Mouse (Mus musculus) hindbrain, embryonic 14.5 days (tissue): ENCODE measurements around the gene Otop3. TPM values are rescaled to one million over a fixed set of nuclear protein-coding genes. Genes with fewer than 3 reads are reported as not detected.

Source experiments
- ATAC-seq: fragments of 200-750 bp; cut with Nextera tagmentation; 2 replicates; pipeline ENCODE4 v1.8.0; 2017; ENCODE audit warnings: moderate number of reproducible peaks, mild to moderate bottlenecking, moderate TSS enrichment, moderate library complexity; ENCODE audit not compliant: low FRiP score
- DNase-seq: peaks from one replicate; pipeline ENCODE4 v3.0.0-alpha.2; 2015; ENCODE audit warnings: low spot score
- H3K27ac ChIP-seq: fragments of 300-500 bp; sonication (generic); 2 replicates; pipeline ENCODE4 v1.5.1; 2014; ENCODE audit warnings: mild to moderate bottlenecking, moderate library complexity
- H3K27me3 ChIP-seq: fragments of 300-500 bp; sonication (generic); 2 replicates; pipeline ENCODE4 v1.6.1; 2014; ENCODE audit warnings: mild to moderate bottlenecking, low read length, mixed read lengths; ENCODE audit not compliant: control insufficient read depth, insufficient read depth
- H3K36me3 ChIP-seq: fragments of 300-500 bp; sonication (generic); replicated peaks from 2 replicates; pipeline ENCODE4 v1.6.1; 2014; ENCODE audit not compliant: control insufficient read depth, insufficient read depth
- H3K4me1 ChIP-seq: fragments of 300-500 bp; sonication (generic); replicated peaks from 2 replicates; pipeline ENCODE4 v1.6.1; 2014; ENCODE audit warnings: antibody characterized with exemption, low read length, mixed read lengths; ENCODE audit not compliant: control insufficient read depth, insufficient read depth
- H3K4me2 ChIP-seq: fragments of 300-500 bp; sonication (generic); replicated peaks from 2 replicates; pipeline ENCODE4 v1.6.1; 2014; ENCODE audit warnings: mild to moderate bottlenecking, moderate library complexity
- H3K4me3 ChIP-seq: fragments of 300-500 bp; sonication (generic); replicated peaks from 2 replicates; pipeline ENCODE4 v1.5.1; 2014; ENCODE audit warnings: mild to moderate bottlenecking, low read length
- H3K9ac ChIP-seq: fragments of 300-500 bp; sonication (generic); 2 replicates; pipeline ENCODE4 v1.6.1; 2014
- H3K9me3 ChIP-seq: fragments of 300-500 bp; sonication (generic); 2 replicates; pipeline ENCODE4 v1.6.1; 2016; ENCODE audit warnings: low read length; ENCODE audit not compliant: control insufficient read depth
- WGBS: fragments of 180-500 bp; shearing (Covaris S2); extraction: QIAGEN DNeasy Blood & Tissue Kit; methylation state at CpG from one replicate; pipeline ENCODE4 v1.1.7; 2014; 5-methylcytosine and 5-hydroxymethylcytosine counted together
- polyA plus RNA-seq: library from polyadenylated mRNA; unstranded; fragments of >200 nt; fragmentation: Nextera tagmentation; extraction: Ambion mirVana; gene quantifications from 2 replicates; pipeline ENCODE4 v1.2.1, GENCODE M21; 2014

Otop3 gene
- polyA plus RNA-seq, 1 experiment from 2014 or later = 1.9 TPM

DNA sequence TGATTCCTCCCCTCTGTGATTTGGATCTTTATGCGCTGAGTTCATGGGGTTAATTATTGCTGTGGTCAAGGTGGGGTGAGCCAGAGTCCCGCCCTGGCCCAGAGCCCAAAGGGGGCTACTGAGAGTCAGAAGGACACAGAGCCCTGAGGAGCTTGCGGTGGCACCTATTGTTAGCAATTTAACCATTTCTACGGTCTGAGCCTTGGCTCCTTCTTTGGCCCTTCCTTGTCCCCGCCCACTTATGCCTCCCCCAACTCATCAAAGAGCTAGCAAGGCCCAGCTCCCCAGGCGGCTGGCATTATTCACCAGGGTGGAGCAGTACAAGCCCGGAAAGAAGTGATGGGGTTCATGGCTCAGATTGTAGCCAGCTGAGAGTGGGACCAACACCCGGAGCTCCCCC is 27.7 kb upstream of the Otop3 start, which contains the start of gene Otop2:
Otop2 (plus strand) TSS at position 301 of the 400 bp plus-strand sequence.
- 12% methylated on average over 8 of the region's 8 CpGs for WGBS
- Histone ChIP-seq H3K27me3 (0 out of 2 replicates have a peak, but pooled peaks cover 3% of the 10 kb centered on the region), H3K36me3 (no peaks in the 10 kb centered on the region), H3K27ac (no peak within 1 kb of the TSS), H3K9ac (no peak within 1 kb of the TSS), H3K9me3 (no peaks in the 10 kb centered on the region), H3K4me3 (no peak within 1 kb of the TSS), H3K4me1 (no peaks in the 10 kb centered on the region), H3K4me2 (no peak within 1 kb of the TSS)
- DNase-seq = no peak
- ATAC-seq = no peak

GRCm38 (mm10) chr11:115308781-115309180 is 25.8 kb upstream of the Otop3 start:
- Histone ChIP-seq H3K4me3 (no peak overlapping the region), H3K9me3 (no peaks in the 10 kb centered on the region), H3K27me3 (peaks cover 14% of the 10 kb centered on the region; the same call in 1 of the 2 replicates), H3K36me3 (no peaks in the 10 kb centered on the region), H3K9ac (no peak overlapping the region), H3K4me1 (no peaks in the 10 kb centered on the region), H3K27ac (no peak overlapping the region), H3K4me2 (no peak overlapping the region)
- no peak for DNase-seq
- 80% methylated on average over 1 of the region's 1 CpGs for WGBS
- no peak for ATAC-seq

DNA sequence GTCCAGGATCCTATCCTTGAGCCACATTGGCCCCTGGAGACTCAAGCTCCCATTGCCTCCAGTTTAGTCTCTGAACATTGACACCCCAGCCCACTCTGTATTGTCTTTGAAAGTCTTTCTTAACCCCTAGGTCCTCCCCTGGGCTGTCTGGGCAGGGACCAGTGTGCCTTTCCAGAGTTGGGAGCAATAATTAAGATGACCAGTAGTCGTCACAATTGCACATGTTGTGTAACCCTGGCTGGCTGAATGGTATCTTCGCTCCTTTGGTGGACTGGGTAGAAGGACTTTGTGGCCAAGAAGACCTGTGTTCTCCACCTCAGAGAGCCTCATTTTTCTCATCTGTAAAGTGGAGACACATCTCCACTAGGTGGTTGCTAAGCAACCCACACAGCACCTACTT is 20.3 kb upstream of the Otop3 start:
- H3K27ac ChIP-seq = no peak overlapping the region
- H3K4me3 ChIP-seq = no peak overlapping the region
- ATAC-seq = no peak
- WGBS = 45% methylated on average over 2 of the region's 2 CpGs
- H3K4me1 ChIP-seq = 0 out of 2 replicates have a peak, but pooled peaks cover 3% of the 10 kb centered on the region
- no peaks in the 10 kb centered on the region for H3K36me3 ChIP-seq
- no peaks in the 10 kb centered on the region for H3K9me3 ChIP-seq
- H3K4me2 ChIP-seq = no peak overlapping the region
- peaks cover 64% of the 10 kb centered on the region for H3K27me3 ChIP-seq
- H3K9ac ChIP-seq = no peak overlapping the region
- no peak for DNase-seq

DNA sequence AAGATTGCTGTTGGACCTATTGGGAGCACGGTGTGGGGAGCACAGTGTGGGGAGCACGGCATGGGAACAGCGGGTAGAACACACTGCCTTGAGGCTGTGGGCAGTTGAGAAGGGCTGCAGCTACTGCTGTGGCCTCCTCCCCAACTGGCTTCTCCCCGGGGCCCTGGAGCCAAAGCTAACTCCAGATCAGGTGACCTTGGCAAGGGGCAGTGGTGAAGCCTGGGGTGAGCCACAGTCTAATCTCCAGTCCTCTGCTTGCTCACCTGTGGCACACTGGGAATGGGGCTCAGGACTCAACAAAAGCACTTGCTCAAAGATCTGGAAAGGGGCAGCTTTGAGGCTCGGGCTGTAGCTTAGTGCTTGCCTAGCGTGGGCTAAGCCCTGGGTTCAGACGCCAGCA is 17.3 kb upstream of the Otop3 start:
- Histone ChIP-seq H3K4me2 (no peak overlapping the region), H3K27me3 (peaks cover 91% of the 10 kb centered on the region), H3K4me3 (no peak overlapping the region), H3K27ac (no peak overlapping the region), H3K36me3 (no peaks in the 10 kb centered on the region), H3K9me3 (no peaks in the 10 kb centered on the region), H3K9ac (no peak overlapping the region), H3K4me1 (peaks cover 3% of the 10 kb centered on the region; the same call in 1 of the 2 replicates)
- 66% methylated on average over 7 of the region's 7 CpGs for WGBS
- DNase-seq (no peak), ATAC-seq (no peak)

- H3K36me3 ChIP-seq = no peaks in the 10 kb centered on the region
- 4% methylated on average over 62 of the region's 63 CpGs for WGBS
- ATAC-seq (no peak), DNase-seq (no peak)
- no peak overlapping the region for H3K27ac ChIP-seq
- H3K9me3 ChIP-seq = no peaks in the 10 kb centered on the region
- H3K27me3 ChIP-seq = peaks cover 95% of the 10 kb centered on the region
- H3K4me1 ChIP-seq = peaks cover 3% of the 10 kb centered on the region; the same call in 1 of the 2 replicates
- no peak overlapping the region for H3K4me3 ChIP-seq
- 0 out of 2 replicates have a peak overlapping the region, but pooled peaks have one; percentile 19 for H3K4me2 ChIP-seq
- no peak overlapping the region for H3K9ac ChIP-seq
These were observed 16.1 kb upstream of the Otop3 start for GRCm38 (mm10) chr11:115318245-115319027.

DNA sequence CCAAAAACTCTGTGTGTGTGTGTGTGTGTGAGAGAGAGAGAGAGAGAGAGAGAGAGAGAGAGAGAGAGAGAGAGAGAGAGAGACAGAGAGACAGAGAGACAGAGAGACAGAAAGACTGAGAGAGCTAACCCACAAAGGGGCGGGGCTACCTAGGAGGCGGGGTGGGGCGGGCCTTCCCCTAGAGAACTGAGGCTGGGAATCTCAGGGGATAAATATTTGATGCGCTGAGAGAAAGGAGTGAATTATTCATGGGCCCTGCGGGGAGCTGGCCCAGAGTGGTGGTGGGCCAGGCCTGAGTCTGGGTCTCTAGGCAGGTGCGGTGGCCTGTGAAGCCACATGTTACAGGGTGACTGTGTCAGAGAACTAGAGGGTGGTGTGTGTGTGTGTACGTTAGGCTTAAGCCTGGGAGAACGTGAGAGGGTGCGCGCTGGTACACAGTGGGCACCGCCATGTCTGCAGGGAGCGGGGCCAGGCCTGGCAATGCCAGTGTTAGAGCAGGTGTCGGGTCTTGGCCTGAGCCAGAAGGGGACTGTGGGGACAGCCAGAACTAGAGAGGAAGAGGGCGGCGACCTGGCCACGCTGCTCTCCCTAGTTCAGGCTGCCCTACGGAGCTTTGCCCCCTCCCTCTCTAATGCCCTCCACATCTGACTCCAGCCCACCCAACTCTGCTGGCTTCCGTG is 14.7 kb upstream of the Otop3 start:
- Histone ChIP-seq H3K4me1 (peaks cover 3% of the 10 kb centered on the region; the same call in 1 of the 2 replicates), H3K36me3 (no peaks in the 10 kb centered on the region), H3K4me3 (no peak overlapping the region), H3K9me3 (no peaks in the 10 kb centered on the region), H3K27me3 (peaks cover 100% of the 10 kb centered on the region), H3K9ac (no peak overlapping the region), H3K27ac (no peak overlapping the region), H3K4me2 (no peak overlapping the region)
- DNase-seq = no peak
- WGBS = 7% methylated on average over 18 of the region's 18 CpGs
- no peak for ATAC-seq

- no peak within 1 kb of the TSS for H3K27ac ChIP-seq
- 0 out of 2 replicates have a peak within 1 kb of the TSS, but pooled peaks have one; percentile 6 for H3K4me3 ChIP-seq
- peaks cover 84% of the 10 kb centered on the region for H3K27me3 ChIP-seq
- H3K36me3 ChIP-seq = no peaks in the 10 kb centered on the region
- H3K9me3 ChIP-seq = no peaks in the 10 kb centered on the region
- H3K4me1 ChIP-seq = peaks cover 3% of the 10 kb centered on the region; the same call in 1 of the 2 replicates
- peak; percentile 49; the same call in 1 of the 2 replicates for ATAC-seq
- 4% methylated on average over 35 of the region's 35 CpGs for WGBS
- peak; percentile 68 for DNase-seq
- H3K4me2 ChIP-seq = peak within 1 kb of the TSS; percentile 24
- no peak within 1 kb of the TSS for H3K9ac ChIP-seq
These were observed 12.4 kb upstream of the Otop3 start, which contains the start of gene Ush1g for GRCm38 (mm10) chr11:115321906-115322693. Gene Ush1g, minus strand, starts transcription at chr11:115322041.

GRCm38 (mm10) chr11:115323354-115323753 is 11.2 kb upstream of the Otop3 start:
- peaks cover 71% of the 10 kb centered on the region for H3K27me3 ChIP-seq
- no peak for ATAC-seq
- no peak overlapping the region for H3K27ac ChIP-seq
- H3K9me3 ChIP-seq = no peaks in the 10 kb centered on the region
- 0 out of 2 replicates have a peak overlapping the region, but pooled peaks have one; percentile 22 for H3K4me2 ChIP-seq
- H3K9ac ChIP-seq = no peak overlapping the region
- no peak for DNase-seq
- no peaks in the 10 kb centered on the region; the same call in 1 of the 2 replicates for H3K4me1 ChIP-seq
- no peaks in the 10 kb centered on the region for H3K36me3 ChIP-seq
- WGBS = 22% methylated on average over 31 of the region's 32 CpGs
- H3K4me3 ChIP-seq = no peak overlapping the region
